Mouse (Mus musculus): Measurements from ENCODE around the gene Gnaq.
"Not testable (repeated sequence)": the region's sequence is repeated elsewhere in the genome, so short reads cannot be mapped to it uniquely, and the experiment has no call there.

Gnaq gene

DNA sequence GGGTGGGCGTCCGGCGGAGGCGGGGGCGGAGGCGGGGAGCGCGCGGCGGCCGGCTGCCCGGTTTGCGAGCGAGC lies at the start of gene Gnaq:
TSS of gene Gnaq (plus strand) at position 41 of the 74 bp plus-strand sequence.
- DNase-seq (ENCODE audit: low read depth, low spot score) = no peak

DNA sequence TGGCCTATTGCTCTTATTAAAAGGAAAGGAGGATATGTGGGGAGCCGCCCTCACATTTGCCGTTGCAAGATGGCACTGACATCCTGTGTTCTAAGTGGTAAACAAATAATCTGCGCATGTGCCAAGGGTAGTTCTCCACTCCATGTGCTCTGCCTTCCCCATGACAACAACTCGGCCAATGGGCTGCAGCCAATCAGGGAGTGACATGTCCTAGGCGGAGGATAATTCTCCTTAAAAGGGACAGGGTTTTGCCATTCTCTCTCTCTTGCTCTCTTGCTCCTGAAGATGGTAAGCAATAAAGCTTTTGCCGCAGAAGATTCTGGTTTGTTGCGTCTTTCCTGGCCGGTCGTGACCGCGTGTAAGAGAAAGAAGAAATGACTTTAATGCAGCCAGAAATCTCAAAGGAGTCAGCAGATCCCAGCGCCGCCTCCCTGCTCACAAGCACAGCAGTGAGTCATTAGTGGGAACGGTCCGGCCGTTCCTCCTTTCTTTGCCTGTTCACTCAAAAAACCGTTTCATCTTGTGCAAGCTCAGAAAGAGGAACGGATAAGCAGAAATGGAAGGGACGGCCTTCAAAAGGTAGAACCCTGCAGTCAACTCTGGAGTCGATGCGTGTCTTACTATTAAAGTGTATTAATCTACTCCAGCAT lies 48.5 kb upstream of the Gnaq start:
- not testable (repeated sequence) for DNase-seq (ENCODE audit: low read depth, low spot score)

- no peak for DNase-seq (ENCODE audit: low read depth, low spot score)
These were observed 47.4 kb upstream of the Gnaq start for GRCm38 (mm10) chr19:16085248-16085647.

GRCm38 (mm10) chr19:16086154-16086553 lies 46.5 kb upstream of the Gnaq start:
- no peak for DNase-seq (ENCODE audit: low read depth, low spot score)

DNA sequence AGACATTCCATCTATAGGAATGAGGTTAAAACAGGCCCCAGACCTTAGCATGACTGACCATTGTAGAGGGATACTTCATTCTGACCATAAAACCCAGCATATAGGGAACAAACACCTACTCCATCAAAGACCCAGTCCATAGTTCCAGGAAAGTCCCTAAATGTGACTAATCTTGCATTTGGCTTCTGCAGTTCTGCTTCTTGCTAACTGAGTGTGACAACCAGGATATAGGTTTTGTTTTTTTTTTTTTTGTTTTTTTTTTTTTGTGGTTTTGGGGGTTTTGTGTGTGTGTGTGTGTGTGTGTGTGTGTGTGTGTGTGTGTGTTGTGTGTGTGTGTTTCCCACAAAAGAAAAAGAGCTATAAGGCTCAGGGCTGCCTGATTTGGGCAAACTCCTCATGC lies 46.0 kb upstream of the Gnaq start:
- peak; percentile 16 for DNase-seq (ENCODE audit: low read depth, low spot score)

GRCm38 (mm10) chr19:16087391-16087790 lies 45.2 kb upstream of the Gnaq start:
- no peak for DNase-seq (ENCODE audit: low read depth, low spot score)

- DNase-seq (ENCODE audit: low read depth, low spot score) = peak; percentile 45
These were observed 39.0 kb upstream of the Gnaq start for GRCm38 (mm10) chr19:16093616-16094015.

- DNase-seq (ENCODE audit: low read depth, low spot score) = no peak
These were observed 22.7 kb upstream of the Gnaq start for GRCm38 (mm10) chr19:16109901-16110300.

DNA sequence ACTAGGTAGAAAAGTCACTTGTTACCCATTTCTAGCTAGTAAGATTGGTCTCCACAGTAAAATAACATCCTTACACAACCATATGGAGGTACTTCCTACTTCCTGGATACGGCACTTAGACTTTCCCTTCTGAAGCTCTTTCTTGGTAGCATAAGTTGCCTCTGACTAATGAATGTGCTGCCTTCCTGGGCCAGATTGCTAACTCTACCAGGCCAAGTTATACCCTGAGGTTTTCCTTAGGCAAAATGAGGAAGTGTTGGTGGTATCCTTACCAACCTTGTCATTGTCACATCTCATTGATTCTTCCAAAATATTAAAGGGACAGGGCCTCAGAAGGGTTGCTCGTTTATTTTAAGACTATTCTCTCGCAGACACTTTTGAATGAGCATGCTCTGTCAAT lies 22.0 kb upstream of the Gnaq start:
- DNase-seq (ENCODE audit: low read depth, low spot score) = no peak

DNA sequence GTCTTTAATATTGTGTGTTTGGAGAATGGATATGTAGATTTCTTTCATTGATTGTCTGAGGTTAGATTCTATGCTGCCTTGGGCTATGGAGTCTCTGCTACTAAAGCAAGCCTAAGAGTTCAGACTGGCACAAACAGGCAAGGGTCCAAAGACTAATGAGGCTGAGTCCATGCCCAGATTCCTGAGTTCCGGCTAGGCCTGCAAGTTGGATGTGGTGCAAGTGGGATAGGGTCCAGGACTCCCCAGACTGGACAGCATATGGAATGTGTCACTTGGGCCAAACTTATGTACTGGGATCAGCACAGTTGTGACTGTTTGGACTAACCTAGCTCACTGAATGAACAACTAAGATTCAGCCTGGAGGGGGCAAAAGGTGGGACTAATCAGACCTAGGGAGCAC lies 19.3 kb upstream of the Gnaq start:
- no peak for DNase-seq (ENCODE audit: low read depth, low spot score)

- DNase-seq (ENCODE audit: low read depth, low spot score) = no peak
These were observed 14.2 kb upstream of the Gnaq start for GRCm38 (mm10) chr19:16118421-16118820.

DNA sequence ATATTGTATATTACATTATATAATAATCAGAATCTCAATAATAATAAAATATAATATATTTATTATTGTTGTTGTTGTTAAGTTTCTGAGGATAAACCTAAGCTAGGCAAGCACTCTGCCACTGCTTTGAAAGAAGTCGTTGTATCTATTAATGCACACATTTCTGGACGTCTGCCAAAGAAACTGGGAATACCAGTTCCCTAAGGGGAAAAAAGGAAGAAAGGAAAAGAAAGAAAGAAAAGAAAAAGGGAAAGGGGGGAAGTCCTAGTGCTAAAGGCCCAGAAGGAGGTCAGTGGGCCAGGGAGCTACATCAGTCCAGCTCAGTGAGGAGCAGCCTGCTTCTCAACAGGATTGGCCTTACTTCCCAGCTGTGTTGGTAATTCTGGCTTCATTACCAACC lies 11.3 kb upstream of the Gnaq start:
- DNase-seq (ENCODE audit: low read depth, low spot score) = no peak

DNA sequence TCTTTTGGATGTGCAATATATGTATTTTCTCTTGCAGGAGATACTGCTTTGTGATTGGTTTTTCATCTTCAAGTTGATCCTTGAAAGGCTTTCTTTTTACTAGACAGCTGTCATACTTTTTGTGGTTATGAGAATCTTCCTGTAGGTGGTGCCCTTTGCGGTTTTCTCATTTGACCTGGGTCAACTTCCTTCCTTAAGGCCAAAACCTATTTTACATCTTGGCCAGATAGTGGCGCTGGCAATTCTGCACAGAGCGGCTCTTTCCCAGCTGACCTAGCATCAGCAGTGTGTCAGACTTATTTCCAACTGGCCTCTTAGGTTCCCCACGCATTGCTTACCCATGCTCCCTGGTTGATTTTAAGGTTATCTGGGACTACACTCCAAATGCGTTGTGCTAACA lies 3.9 kb upstream of the Gnaq start:
- DNase-seq (ENCODE audit: low read depth, low spot score) = peak; percentile 34

DNA sequence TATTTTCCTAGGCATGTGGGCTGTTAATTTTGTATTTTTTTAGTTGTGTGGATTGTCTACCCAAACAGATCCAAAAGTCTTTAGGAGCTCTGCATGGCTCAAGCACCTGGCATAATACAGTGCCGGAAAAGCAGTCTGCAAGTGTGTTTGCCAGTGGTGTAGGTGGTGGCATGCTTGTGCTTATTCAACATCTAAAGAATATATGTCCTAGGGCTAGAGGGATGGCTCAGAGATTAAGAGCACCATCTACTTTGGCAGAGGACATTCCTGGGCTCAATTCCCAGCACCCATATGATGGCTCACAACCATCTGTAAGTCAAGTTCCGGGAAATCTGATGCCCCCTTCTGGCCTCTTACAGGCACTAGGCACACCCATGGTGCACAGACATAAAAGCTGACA lies 3.5 kb upstream of the Gnaq start:
- DNase-seq (ENCODE audit: low read depth, low spot score) = no peak

GRCm38 (mm10) chr19:16130476-16130875 lies 2.2 kb upstream of the Gnaq start:
- no peak for DNase-seq (ENCODE audit: low read depth, low spot score)

GRCm38 (mm10) chr19:16131831-16132230 lies 800 bp upstream of the Gnaq start:
- no peak for DNase-seq (ENCODE audit: low read depth, low spot score)

DNA sequence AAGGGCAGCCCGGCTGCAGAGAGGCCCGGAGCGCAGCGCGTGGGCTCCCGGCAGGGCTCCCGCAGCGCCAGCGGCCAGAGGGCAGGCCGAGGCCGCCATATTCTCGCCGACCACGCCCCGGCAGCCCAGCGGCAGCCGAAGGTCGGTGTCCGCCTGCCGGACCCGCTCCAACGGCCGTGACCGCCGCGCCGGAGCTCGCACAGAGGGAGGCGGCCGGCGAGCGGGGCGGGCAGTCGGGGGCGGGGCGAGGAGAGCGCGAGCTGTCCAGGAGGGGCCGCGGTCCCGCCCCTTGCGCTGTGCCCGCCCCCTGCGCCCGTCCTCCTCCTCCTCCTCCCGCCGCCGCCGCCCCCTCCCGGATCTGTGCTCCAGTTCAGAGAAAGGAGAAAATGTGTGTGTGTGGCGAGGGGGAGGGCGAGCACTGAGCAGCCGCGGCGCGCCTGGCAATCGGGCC lies 266 bp upstream of the Gnaq start:
- peak; percentile 82 for DNase-seq (ENCODE audit: low read depth, low spot score)

DNA sequence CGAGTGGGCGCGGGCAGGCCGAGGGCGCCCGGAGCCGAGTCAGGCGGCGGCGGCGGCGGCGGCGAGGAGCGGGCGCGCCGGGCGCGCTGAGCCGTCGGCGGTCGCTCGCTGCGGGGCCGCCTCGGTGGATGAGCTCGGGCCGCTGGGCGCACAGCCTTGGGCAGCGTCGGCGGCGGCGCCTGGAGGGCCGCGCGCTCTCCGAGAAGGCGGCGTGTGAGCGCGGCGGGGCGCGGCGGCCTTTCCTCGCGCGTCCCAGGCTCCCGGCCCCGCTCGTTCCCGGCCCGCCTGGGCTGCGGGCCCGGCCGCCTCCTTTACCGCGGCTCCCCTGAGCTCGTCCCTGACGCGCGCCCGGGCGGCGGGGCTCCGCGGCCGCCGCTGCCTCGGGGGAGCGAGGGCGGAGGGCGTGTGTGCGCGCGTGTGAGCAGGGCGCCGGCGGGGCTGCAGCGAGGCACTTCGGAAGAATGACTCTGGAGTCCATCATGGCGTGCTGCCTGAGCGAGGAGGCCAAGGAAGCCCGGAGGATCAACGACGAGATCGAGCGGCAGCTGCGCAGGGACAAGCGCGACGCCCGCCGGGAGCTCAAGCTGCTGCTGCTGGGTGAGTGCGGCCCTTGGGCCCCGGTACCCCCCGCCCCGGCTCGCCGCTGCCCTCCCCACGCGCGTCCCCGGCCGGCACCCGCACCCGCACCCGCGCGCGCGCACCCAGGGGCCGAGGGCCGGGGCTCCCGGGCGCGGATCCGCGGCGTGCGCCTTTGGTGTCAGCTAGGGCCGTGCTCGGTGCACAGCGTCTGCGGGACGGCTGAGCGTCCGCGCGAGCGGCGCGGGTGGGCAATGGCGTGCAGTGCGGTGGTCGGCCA lies 462 bp downstream of the Gnaq start:
- peak; percentile 53 for DNase-seq (ENCODE audit: low read depth, low spot score)

- no peak for DNase-seq (ENCODE audit: low read depth, low spot score)
These were observed 1.3 kb downstream of the Gnaq start for GRCm38 (mm10) chr19:16133721-16134570.

GRCm38 (mm10) chr19:16138064-16138580 lies 5.5 kb downstream of the Gnaq start:
- DNase-seq (ENCODE audit: low read depth, low spot score) = no peak

- no peak for DNase-seq (ENCODE audit: low read depth, low spot score)
These were observed 8.1 kb downstream of the Gnaq start for GRCm38 (mm10) chr19:16140710-16141109.

DNA sequence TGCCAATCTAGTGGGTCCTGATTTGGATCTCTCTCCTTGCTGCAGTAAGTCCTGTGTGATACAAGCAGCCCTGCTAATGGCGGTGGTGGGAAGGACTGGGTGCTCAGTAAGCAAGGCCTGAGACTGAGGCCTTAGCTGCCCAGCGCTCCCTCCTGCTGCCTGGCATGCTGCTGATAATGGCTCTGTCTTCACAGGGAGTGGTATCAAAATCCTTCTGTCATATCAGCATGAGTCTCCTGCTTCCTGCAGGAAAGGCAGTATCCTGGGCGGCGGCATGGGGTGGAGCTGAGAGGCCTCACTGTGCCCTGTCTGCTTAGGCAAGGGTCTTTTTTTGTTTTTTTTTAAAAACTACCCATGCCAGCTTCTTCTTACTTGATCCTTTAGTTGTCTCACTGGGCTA lies 9.2 kb downstream of the Gnaq start:
- no peak for DNase-seq (ENCODE audit: low read depth, low spot score)

DNA sequence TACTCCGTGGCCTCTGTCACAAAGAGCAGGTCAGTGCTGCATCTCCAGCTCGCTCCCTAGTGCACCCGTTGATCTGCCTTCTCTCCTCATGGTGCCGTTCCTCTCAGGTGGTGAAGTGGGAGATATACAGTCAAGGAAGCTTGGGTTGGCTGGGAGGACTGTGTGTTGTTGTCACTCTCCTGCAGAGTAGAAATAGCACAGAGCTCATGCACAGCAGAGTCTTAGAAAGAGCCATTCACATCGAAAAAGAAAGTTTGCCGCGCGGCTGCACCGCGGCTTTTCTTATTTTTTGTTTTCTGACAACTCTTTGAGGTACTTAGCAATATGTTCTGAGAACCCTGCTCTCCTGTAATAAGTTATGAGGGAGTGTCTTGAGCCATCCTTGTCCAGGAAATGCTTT lies 10.4 kb downstream of the Gnaq start:
- no peak for DNase-seq (ENCODE audit: low read depth, low spot score)
